Mouse (Mus musculus) limb, embryonic 14.5 days (tissue): ENCODE results near the gene Gm20388. TPM values are rescaled to one million over a fixed set of nuclear protein-coding genes. Genes with fewer than 3 reads are reported as not detected.
A peak's percentile ranks its signal among the peaks of the same experiment; 100 is the strongest.

Source experiments
- ATAC-seq: fragments of 200-750 bp; cut with Nextera tagmentation; 2 replicates; pipeline ENCODE4 v1.8.0; 2017; ENCODE audit warnings: low read depth, moderate number of reproducible peaks, moderate TSS enrichment; ENCODE audit not compliant: low FRiP score
- DNase-seq: peaks from one replicate; pipeline ENCODE4 v3.0.0-alpha.2; 2015; ENCODE audit warnings: low spot score
- H3K27ac ChIP-seq: fragments of 300-500 bp; sonication (generic); replicated peaks from 2 replicates; pipeline ENCODE4 v1.5.1; 2014; ENCODE audit warnings: low read depth, mild to moderate bottlenecking, low read length, moderate library complexity, mixed read lengths
- H3K27me3 ChIP-seq: fragments of 300-500 bp; sonication (generic); 2 replicates; pipeline ENCODE4 v1.6.1; 2014; ENCODE audit warnings: low read length, mixed read lengths; ENCODE audit not compliant: control insufficient read depth, insufficient read depth
- H3K36me3 ChIP-seq: fragments of 300-500 bp; sonication (generic); 2 replicates; pipeline ENCODE4 v1.6.1; 2014; ENCODE audit warnings: mild to moderate bottlenecking, low read length, moderate library complexity, mixed read lengths; ENCODE audit not compliant: control insufficient read depth, insufficient read depth
- H3K4me1 ChIP-seq: fragments of 300-500 bp; sonication (generic); 2 replicates; pipeline ENCODE4 v1.6.1; 2014; ENCODE audit warnings: antibody characterized with exemption, low read length, mixed read lengths; ENCODE audit not compliant: control insufficient read depth, insufficient read depth
- H3K4me2 ChIP-seq: fragments of 300-500 bp; sonication (generic); replicated peaks from 2 replicates; pipeline ENCODE4 v1.6.1; 2014; ENCODE audit warnings: low read depth, mild to moderate bottlenecking, low read length, moderate library complexity; ENCODE audit not compliant: severe bottlenecking
- H3K4me3 ChIP-seq: fragments of 300-500 bp; sonication (generic); replicated peaks from 2 replicates; pipeline ENCODE4 v1.5.1; 2014; ENCODE audit warnings: low read length
- H3K9ac ChIP-seq: fragments of 300-500 bp; sonication (generic); 2 replicates; pipeline ENCODE4 v1.6.1; 2014; ENCODE audit warnings: mild to moderate bottlenecking, low read depth, low read length, moderate library complexity; ENCODE audit not compliant: severe bottlenecking
- H3K9me3 ChIP-seq: fragments of 300-500 bp; sonication (generic); 2 replicates; pipeline ENCODE4 v1.6.1; 2016; ENCODE audit warnings: low read length; ENCODE audit not compliant: control insufficient read depth
- POLR2A ChIP-seq: fragments of 200-500 bp; IDR thresholded peaks from 2 replicates; pipeline ENCODE4 v1.8.0; 2012; ENCODE audit warnings: inconsistent platforms, mild to moderate bottlenecking, moderate library complexity, borderline replicate concordance; ENCODE audit not compliant: insufficient read depth, insufficient read length; ENCODE audit errors: extremely low read depth
- WGBS: fragments of 180-500 bp; shearing (Covaris S2); extraction: QIAGEN DNeasy Blood & Tissue Kit; methylation state at CpG from one replicate; pipeline ENCODE4 v1.1.7; 2014; 5-methylcytosine and 5-hydroxymethylcytosine counted together
- polyA plus RNA-seq, 2 experiments: library from polyadenylated mRNA; depleted of rRNA in 1 of 2; stranded (reverse) in 1 of 2; unstranded in 1 of 2; fragments of >200 nt; fragmentation: Nextera tagmentation in 1 of 2; extraction: Ambion mirVana in 1 of 2; gene quantifications; 2 replicates each; pipeline versions ENCODE4 v1.2.1 to v1.2.3; 2012 to 2014

Gm20388 gene
- polyA plus RNA-seq, 2 experiments = 1.9 to 49.9 TPM

DNA sequence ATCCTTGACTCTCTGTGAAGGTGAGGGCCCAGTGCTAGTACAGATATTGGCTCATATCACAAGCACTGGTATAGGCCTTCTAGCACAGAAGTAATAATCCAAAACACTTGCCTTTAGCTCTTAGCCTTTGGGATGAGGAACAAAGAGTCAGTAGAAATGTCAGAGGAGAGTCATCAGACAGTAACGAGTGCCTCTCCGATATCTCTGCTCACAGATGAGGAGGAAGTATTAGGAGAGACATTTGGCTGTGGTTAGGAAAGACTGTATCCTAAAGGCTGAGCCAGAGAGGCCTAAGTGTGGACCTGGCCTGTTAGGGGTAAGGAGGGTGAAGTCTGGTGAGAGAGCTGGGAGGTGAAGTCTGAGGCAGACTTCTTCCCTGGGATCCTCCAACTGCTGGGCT lies 3531.1 kb downstream of the Gm20388 start:
- Histone ChIP-seq H3K4me3 (no peak overlapping the region), H3K4me1 (peaks cover 8% of the 10 kb centered on the region; the same call in 1 of the 2 replicates), H3K27ac (no peak overlapping the region), H3K4me2 (no peak overlapping the region), H3K36me3 (0 out of 2 replicates have a peak, but pooled peaks cover 5% of the 10 kb centered on the region), H3K27me3 (no peaks in the 10 kb centered on the region), H3K9me3 (no peaks in the 10 kb centered on the region), H3K9ac (no peak overlapping the region)
- 97% methylated on average over 2 of the region's 2 CpGs for whole genome bisulfite sequencing
- ATAC-seq (no peak), DNase-seq (no peak)
- no peak for TF ChIP-seq POLR2A

DNA sequence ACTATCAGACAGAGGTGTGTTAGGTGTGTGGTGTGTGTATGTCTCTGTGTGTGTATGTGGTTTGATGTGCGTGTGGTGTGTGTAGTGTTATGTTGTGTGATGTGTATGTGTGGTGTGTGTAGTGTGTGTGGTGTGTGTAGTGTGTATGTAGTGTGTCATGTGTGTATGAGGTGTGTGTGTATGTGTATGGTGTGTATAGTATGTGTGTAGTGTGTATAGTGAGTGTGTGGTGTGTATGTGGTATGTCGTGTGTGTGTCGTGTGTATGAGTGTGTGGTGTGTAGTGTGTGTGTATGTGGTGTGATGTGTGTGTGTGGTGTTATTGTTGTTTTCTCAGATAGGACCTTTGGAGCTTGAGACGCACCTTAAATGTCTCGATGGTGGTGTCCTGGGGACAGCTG lies 3531.7 kb downstream of the Gm20388 start:
- H3K9ac ChIP-seq = 0 out of 2 replicates have a peak overlapping the region, but pooled peaks have one; percentile 86
- 72% methylated on average over 5 of the region's 5 CpGs for WGBS

DNA sequence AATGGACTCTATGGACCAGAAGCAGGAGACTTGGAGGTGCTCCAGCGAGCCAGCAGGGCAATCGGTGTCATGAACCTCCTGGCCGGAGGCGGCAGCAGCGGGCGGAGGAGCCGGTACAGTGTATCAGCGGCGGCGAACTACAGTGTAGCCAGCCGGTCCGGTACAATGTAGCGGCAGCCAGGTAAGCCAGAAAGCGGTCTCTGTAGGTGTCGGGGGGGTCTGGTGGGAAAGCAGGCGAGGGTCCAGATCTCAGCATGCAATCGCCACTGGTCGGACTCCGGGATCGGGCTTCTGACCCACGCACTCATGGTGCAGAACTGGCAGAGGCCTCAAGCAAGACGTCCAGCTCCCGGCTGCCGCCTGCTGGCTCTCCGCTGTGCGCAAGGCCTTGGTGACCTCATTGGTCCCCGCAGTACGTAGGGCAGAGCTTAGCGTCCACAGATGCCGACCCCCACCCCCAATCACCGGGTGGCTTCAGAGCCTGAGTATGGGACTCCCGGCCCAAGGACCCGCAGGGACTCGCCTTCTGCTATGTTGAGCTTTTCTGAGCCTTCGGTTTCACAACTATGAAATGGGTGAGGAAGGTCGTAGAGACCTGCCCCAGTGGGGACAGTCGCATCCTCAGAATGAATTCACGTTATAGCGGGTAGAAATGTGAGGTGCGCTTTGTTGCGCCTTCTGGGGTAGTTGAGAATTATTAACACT lies 3532.4 kb downstream of the Gm20388 start:
- H3K4me1 ChIP-seq = peaks cover 8% of the 10 kb centered on the region; the same call in 1 of the 2 replicates
- DNase-seq = peak; percentile 92
- peak overlapping the region; percentile 65 for H3K4me2 ChIP-seq
- H3K9ac ChIP-seq = peak overlapping the region; percentile 86
- 1% methylated on average over 39 of the region's 41 CpGs for WGBS
- H3K27me3 ChIP-seq = no peaks in the 10 kb centered on the region
- no peak for TF ChIP-seq POLR2A
- ATAC-seq = peak; percentile 95
- H3K27ac ChIP-seq = peak overlapping the region; percentile 65
- no peaks in the 10 kb centered on the region for H3K9me3 ChIP-seq
- 0 out of 2 replicates have a peak, but pooled peaks cover 5% of the 10 kb centered on the region for H3K36me3 ChIP-seq
- H3K4me3 ChIP-seq = peak overlapping the region; percentile 63

More for the DNA sequence above, 3531.7 kb downstream of the Gm20388 start:
- no peaks in the 10 kb centered on the region for H3K9me3 ChIP-seq
- DNase-seq (no peak), ATAC-seq (no peak)
- TF ChIP-seq POLR2A = no peak
- H3K4me1 ChIP-seq = peaks cover 8% of the 10 kb centered on the region; the same call in 1 of the 2 replicates
- no peaks in the 10 kb centered on the region for H3K27me3 ChIP-seq
- H3K4me2 ChIP-seq = peak overlapping the region; percentile 65; the same call in 1 of the 2 replicates
- H3K36me3 ChIP-seq = 0 out of 2 replicates have a peak, but pooled peaks cover 5% of the 10 kb centered on the region
- no peak overlapping the region for H3K27ac ChIP-seq
- H3K4me3 ChIP-seq = peak overlapping the region; percentile 63; the same call in 1 of the 2 replicates

DNA sequence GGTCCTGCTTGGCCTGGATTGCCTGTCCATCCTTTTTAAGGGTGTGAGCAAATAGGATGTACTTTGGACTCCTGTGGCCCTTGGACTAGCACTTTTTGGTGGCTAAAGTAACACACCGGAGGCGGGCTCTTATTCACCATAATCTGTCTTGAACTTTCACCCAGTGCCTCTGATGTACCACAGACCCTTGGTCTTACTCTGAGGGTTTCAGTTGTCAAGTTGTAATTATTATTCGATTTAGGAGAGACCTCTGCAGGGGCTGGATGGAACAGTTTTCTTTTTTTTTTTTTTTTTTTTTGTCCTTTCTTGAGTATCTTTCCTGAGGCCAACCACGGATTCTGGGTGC lies 3532.9 kb downstream of the Gm20388 start:
- WGBS = 31% methylated on average over 4 of the region's 4 CpGs
- no peak for DNase-seq
- H3K4me3 ChIP-seq = peak overlapping the region; percentile 63
- no peaks in the 10 kb centered on the region for H3K9me3 ChIP-seq
- H3K4me1 ChIP-seq = peaks cover 8% of the 10 kb centered on the region; the same call in 1 of the 2 replicates
- H3K9ac ChIP-seq = peak overlapping the region; percentile 86
- ATAC-seq = no peak
- TF ChIP-seq POLR2A = no peak
- 0 out of 2 replicates have a peak, but pooled peaks cover 5% of the 10 kb centered on the region for H3K36me3 ChIP-seq
- H3K4me2 ChIP-seq = peak overlapping the region; percentile 65
- H3K27ac ChIP-seq = no peak overlapping the region
- H3K27me3 ChIP-seq = no peaks in the 10 kb centered on the region

DNA sequence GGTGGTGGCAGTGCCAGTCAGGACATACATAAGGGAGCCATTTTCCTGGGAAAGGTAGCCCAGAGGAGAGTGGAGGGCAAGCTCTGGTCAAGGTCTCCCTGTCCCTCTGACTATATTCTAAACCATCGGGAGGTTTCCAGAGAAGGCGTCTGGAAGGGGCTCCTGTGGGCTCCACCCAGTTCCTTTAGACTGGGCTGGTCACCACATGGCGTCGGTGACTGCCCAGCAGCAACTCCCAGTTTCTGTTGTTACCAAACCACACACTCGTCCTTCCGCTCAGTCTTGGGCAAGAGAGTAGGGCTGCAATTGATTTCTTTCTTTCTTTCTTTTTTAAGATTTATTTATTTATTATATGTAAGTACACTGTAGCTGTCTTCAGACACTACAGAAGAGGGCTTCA lies 3533.5 kb downstream of the Gm20388 start:
- peaks cover 8% of the 10 kb centered on the region; the same call in 1 of the 2 replicates for H3K4me1 ChIP-seq
- WGBS = 82% methylated on average over 6 of the region's 6 CpGs
- H3K27ac ChIP-seq = no peak overlapping the region
- no peak for ATAC-seq
- peak overlapping the region; percentile 65; the same call in 1 of the 2 replicates for H3K4me2 ChIP-seq
- H3K36me3 ChIP-seq = peaks cover 8% of the 10 kb centered on the region; the same call in 1 of the 2 replicates
- H3K27me3 ChIP-seq = no peaks in the 10 kb centered on the region
- H3K4me3 ChIP-seq = 0 out of 2 replicates have a peak overlapping the region, but pooled peaks have one; percentile 63
- DNase-seq = no peak
- peak overlapping the region; percentile 86; the same call in 1 of the 2 replicates for H3K9ac ChIP-seq
- no peaks in the 10 kb centered on the region for H3K9me3 ChIP-seq
- no peak for TF ChIP-seq POLR2A
